Mouse (Mus musculus): ENCODE measurements at regions not wholly inside any gene's neighbourhood (a gene's known extent, or its start where the extent isn't known, plus 50 kb on each side); places are given as distances from the start of the nearest gene placed in this dataset.

GRCm38 (mm10) chr10:68378212-68378611 lies 99.7 kb upstream of the Arid5b start:
- POLR2A ChIA-PET: no interaction called here
- CTCF ChIA-PET: interaction anchor here in 1 of 4 experiments (0.7 kb wide), 1 partner anchor 78 kb away, joined by 3 read pairs; no protein-coding TSS in a partner anchor

- POLR2A ChIA-PET: no interaction called here
- CTCF ChIA-PET: interaction anchor here in 1 of 4 experiments (0.7 kb wide), 1 partner anchor 77 kb away, joined by 3 read pairs; no protein-coding TSS in a partner anchor
These were observed 98.9 kb upstream of the Arid5b start for GRCm38 (mm10) chr10:68377479-68377878.

- POLR2A ChIA-PET: no interaction called here
- CTCF ChIA-PET: no interaction called here
These were observed 95.3 kb upstream of the Arid5b start for GRCm38 (mm10) chr10:68373875-68374274.

- ChIA-PET POLR2A (no interaction called here), CTCF (no interaction called here)
These were observed 93.2 kb upstream of the Arid5b start for GRCm38 (mm10) chr10:68371785-68372184.

GRCm38 (mm10) chr10:68370986-68371385 lies 92.4 kb upstream of the Arid5b start:
- ChIA-PET CTCF (no interaction called here), POLR2A (no interaction called here)

GRCm38 (mm10) chr10:68366796-68367195 lies 88.3 kb upstream of the Arid5b start:
- CTCF ChIA-PET: no interaction called here
- POLR2A ChIA-PET: no interaction called here

- CTCF ChIA-PET: no interaction called here
- POLR2A ChIA-PET: interaction anchor here in 2 of 4 experiments (0.7 to 1.0 kb wide), 3 partner anchors 14 to 549 kb away, joined by 3 to 5 read pairs (median 5); no protein-coding TSS in a partner anchor
These were observed 82.4 kb upstream of the Arid5b start for GRCm38 (mm10) chr10:68360765-68361483.

GRCm38 (mm10) chr10:68359135-68359534 lies 80.6 kb upstream of the Arid5b start:
- ChIA-PET POLR2A (no interaction called here), CTCF (interaction anchor here in 2 of 4 experiments (0.5 to 0.7 kb wide), 2 partner anchors 9 to 249 kb away, joined by 3 to 4 read pairs; no protein-coding TSS in a partner anchor)

- ChIA-PET CTCF (interaction anchor here in 2 of 4 experiments (0.9 to 1.6 kb wide), 2 partner anchors 11 to 344 kb away, joined by 3 read pairs; no protein-coding TSS in a partner anchor), POLR2A (interaction anchor here in 1 of 4 experiments (0.7 to 1.2 kb wide), 3 partner anchors 10 to 220 kb away, joined by 3 to 4 read pairs (median 3); no protein-coding TSS in a partner anchor)
These were observed 78.4 kb upstream of the Arid5b start for GRCm38 (mm10) chr10:68356973-68357372.

- POLR2A ChIA-PET: interaction anchor here in 1 of 4 experiments (1.2 kb wide), 2 partner anchors 10 to 219 kb away, joined by 3 to 4 read pairs; no protein-coding TSS in a partner anchor
- CTCF ChIA-PET: interaction anchor here in 2 of 4 experiments (0.9 to 1.6 kb wide), 2 partner anchors 10 to 344 kb away, joined by 3 read pairs; no protein-coding TSS in a partner anchor
These were observed 78.0 kb upstream of the Arid5b start for GRCm38 (mm10) chr10:68356521-68356920.

- CTCF ChIA-PET: interaction anchor here in 1 of 4 experiments (1.6 kb wide), 1 partner anchor 10 kb away, joined by 3 read pairs; no protein-coding TSS in a partner anchor
- POLR2A ChIA-PET: interaction anchor here in 1 of 4 experiments (0.5 kb wide), 1 partner anchor 31 kb away, joined by 3 read pairs; no protein-coding TSS in a partner anchor
These were observed 77.5 kb upstream of the Arid5b start for GRCm38 (mm10) chr10:68356093-68356485.

GRCm38 (mm10) chr10:68355471-68356092 lies 77.0 kb upstream of the Arid5b start:
- POLR2A ChIA-PET: interaction anchor here in 2 of 4 experiments (0.5 to 1.1 kb wide), 2 partner anchors 31 to 219 kb away, joined by 3 read pairs; no protein-coding TSS in a partner anchor

GRCm38 (mm10) chr10:68354335-68355231 lies 76.0 kb upstream of the Arid5b start:
- CTCF ChIA-PET: interaction anchor here in 3 of 4 experiments (0.6 to 0.8 kb wide), 6 partner anchors 34 to 1367 kb away, joined by 4 to 9 read pairs (median 6); no protein-coding TSS in a partner anchor
- POLR2A ChIA-PET: interaction anchor here in 2 of 4 experiments (0.6 to 1.1 kb wide), 6 partner anchors 94 to 541 kb away, joined by 3 to 7 read pairs (median 3); no protein-coding TSS in a partner anchor

More at GRCm38 (mm10) chr10:68355471-68356092, 77.0 kb upstream of the Arid5b start:
- CTCF ChIA-PET: no interaction called here

GRCm38 (mm10) chr10:68353692-68354232 lies 75.2 kb upstream of the Arid5b start:
- ChIA-PET POLR2A (interaction anchor here in 2 of 4 experiments (0.6 to 0.7 kb wide), 4 partner anchors 93 to 541 kb away, joined by 3 to 7 read pairs (median 4); no protein-coding TSS in a partner anchor), CTCF (interaction anchor here in 3 of 4 experiments (0.6 to 0.7 kb wide), 5 partner anchors 33 to 420 kb away, joined by 3 to 9 read pairs (median 5); no protein-coding TSS in a partner anchor)

- ChIA-PET POLR2A (interaction anchor here in 3 of 4 experiments (0.6 to 1.5 kb wide), 7 partner anchors 215 to 1005 kb away, joined by 3 to 5 read pairs (median 3); no protein-coding TSS in a partner anchor), CTCF (interaction anchor here in 3 of 4 experiments (0.6 to 0.8 kb wide), 5 partner anchors 27 to 1720 kb away, joined by 3 to 10 read pairs (median 4); no protein-coding TSS in a partner anchor)
These were observed 73.5 kb upstream of the Arid5b start for GRCm38 (mm10) chr10:68351841-68352555.

GRCm38 (mm10) chr10:68351441-68351840 lies 72.9 kb upstream of the Arid5b start:
- CTCF ChIA-PET: no interaction called here

GRCm38 (mm10) chr10:68350798-68351197 lies 72.3 kb upstream of the Arid5b start:
- ChIA-PET POLR2A (interaction anchor here in 1 of 4 experiments (0.6 to 0.9 kb wide), 2 partner anchors 214 to 964 kb away, joined by 4 read pairs; no protein-coding TSS in a partner anchor), CTCF (interaction anchor here in 2 of 4 experiments (0.5 to 1.2 kb wide), 2 partner anchors 9 to 13 kb away, joined by 3 read pairs; no protein-coding TSS in a partner anchor)

More at GRCm38 (mm10) chr10:68351441-68351840, 72.9 kb upstream of the Arid5b start:
- POLR2A ChIA-PET: interaction anchor here in 2 of 4 experiments (0.9 to 1.5 kb wide), 2 partner anchors 214 kb away, joined by 3 to 4 read pairs; no protein-coding TSS in a partner anchor
